Mouse (Mus musculus) MEL (cell line): ENCODE measurements around the gene Rasal3. TPM values are rescaled to one million over a fixed set of nuclear protein-coding genes. Genes with fewer than 3 reads are reported as not detected.

ENCODE experiments used
- DNase-seq: peaks from one replicate; pipeline ENCODE4 v3.0.0; 2011; ENCODE audit warnings: low read depth, low spot score
- H3K27ac ChIP-seq: 2 replicates; pipeline ENCODE4 v1.5.1; 2012; ENCODE audit warnings: low read depth, mild to moderate bottlenecking, control low read depth, low read length, moderate library complexity; ENCODE audit not compliant: control insufficient read depth
- H3K27me3 ChIP-seq, 2 experiments: fragments of 150-350 bp in 1 of 2; sonication (generic) in 1 of 2; 2 replicates each; pipeline ENCODE4 v1.6.1; 2012; ENCODE audit warnings: low read length in 2 of 2, mild to moderate bottlenecking in 2 of 2, improper control_type of control experiment in 1 of 2, moderate library complexity in 1 of 2; ENCODE audit not compliant: insufficient read depth in 2 of 2, control insufficient read depth in 1 of 2
- H3K36me3 ChIP-seq, 2 experiments: 2 replicates each; pipeline ENCODE4 v1.6.1; 2012 to 2014; ENCODE audit warnings: low read length in 2 of 2, improper control_type of control experiment in 1 of 2, inconsistent platforms in 1 of 2, mild to moderate bottlenecking in 1 of 2; ENCODE audit not compliant: insufficient read depth in 2 of 2, control insufficient read depth in 1 of 2
- H3K4me1 ChIP-seq, 2 experiments: fragments of 150-350 bp in 1 of 2; sonication (generic) in 1 of 2; 2 replicates each; pipeline ENCODE4 v1.6.1; 2012; ENCODE audit warnings: low read length in 2 of 2, improper control_type of control experiment in 1 of 2, mild to moderate bottlenecking in 1 of 2; ENCODE audit not compliant: insufficient read depth in 2 of 2, control insufficient read depth in 1 of 2
- H3K4me3 ChIP-seq, 2 experiments: fragments of 150-350 bp in 1 of 2; sonication (generic) in 1 of 2; 2 replicates each; pipeline ENCODE4 v1.5.1; 2012; ENCODE audit warnings: low read depth in 2 of 2, low read length in 2 of 2, mild to moderate bottlenecking in 2 of 2, moderate library complexity in 2 of 2, control low read depth in 1 of 2, improper control_type of control experiment in 1 of 2; ENCODE audit not compliant: control insufficient read depth in 1 of 2, insufficient read depth in 1 of 2
- H3K79me2 ChIP-seq: 2 replicates; pipeline ENCODE4 v1.6.1; 2012; ENCODE audit warnings: mild to moderate bottlenecking, low read length, moderate library complexity; ENCODE audit not compliant: control insufficient read depth, poor library complexity, insufficient read depth
- H3K9ac ChIP-seq: 2 replicates; pipeline ENCODE4 v1.6.1; 2012; ENCODE audit warnings: low read depth, mild to moderate bottlenecking, control low read depth, low read length, moderate library complexity; ENCODE audit not compliant: control insufficient read depth, poor library complexity, severe bottlenecking
- H3K9me3 ChIP-seq: fragments of 150-350 bp; sonication (generic); replicated peaks from 2 replicates; pipeline ENCODE4 v1.6.1; 2012; ENCODE audit warnings: mild to moderate bottlenecking, low read length, improper control_type of control experiment, moderate library complexity; ENCODE audit not compliant: insufficient read depth
- BHLHE40 ChIP-seq: IDR thresholded peaks from 2 replicates; pipeline ENCODE4 v1.6.1; 2012; ENCODE audit warnings: low read depth, mild to moderate bottlenecking, inconsistent platforms, low read length, improper control_type of control experiment, borderline replicate concordance
- CHD2 ChIP-seq: IDR thresholded peaks from 2 replicates; pipeline ENCODE4 v1.6.1; 2011; ENCODE audit warnings: low read length, improper control_type of control experiment
- ETS1 ChIP-seq: IDR thresholded peaks from 2 replicates; pipeline ENCODE4 v1.6.1; 2012; ENCODE audit warnings: low read depth, mild to moderate bottlenecking, inconsistent platforms, low read length, improper control_type of control experiment, moderate library complexity
- GATA1 ChIP-seq: IDR thresholded peaks from 2 replicates; pipeline ENCODE4 v1.6.1; 2011; ENCODE audit warnings: low read depth, low read length, improper control_type of control experiment
- JUND ChIP-seq: IDR thresholded peaks from 2 replicates; pipeline ENCODE4 v1.6.1; 2011; ENCODE audit warnings: low read depth, mild to moderate bottlenecking, improper control_type of control experiment, low read length
- KAT2A ChIP-seq: conservative IDR thresholded peaks from 2 replicates; pipeline ENCODE4 v1.6.1; 2012; ENCODE audit warnings: low read depth, low read length, improper control_type of control experiment, inconsistent platforms
- MAFK ChIP-seq: IDR thresholded peaks from 2 replicates; pipeline ENCODE4 v1.6.1; 2011; ENCODE audit warnings: low read depth, mild to moderate bottlenecking, low read length, improper control_type of control experiment, borderline replicate concordance
- MAX ChIP-seq: IDR thresholded peaks from 2 replicates; pipeline ENCODE4 v1.6.1; 2011; ENCODE audit warnings: low read length, improper control_type of control experiment
- MXI1 ChIP-seq: IDR thresholded peaks from 2 replicates; pipeline ENCODE4 v1.6.1; 2011; ENCODE audit warnings: mild to moderate bottlenecking, low read depth, low read length, improper control_type of control experiment
- NELFE ChIP-seq: IDR thresholded peaks from 2 replicates; pipeline ENCODE4 v1.6.1; 2011; ENCODE audit warnings: low read depth, low read length, improper control_type of control experiment
- NRF1 ChIP-seq: IDR thresholded peaks from 2 replicates; pipeline ENCODE4 v1.6.1; 2014; ENCODE audit warnings: low read depth, mild to moderate bottlenecking, inconsistent platforms, low read length, improper control_type of control experiment, moderate library complexity; ENCODE audit not compliant: poor library complexity, insufficient read depth, severe bottlenecking
- POLR2A ChIP-seq, 2 experiments: IDR thresholded peaks; 2 replicates each; pipeline ENCODE4 v1.6.1; 2011 to 2012; ENCODE audit warnings: low read length in 2 of 2, mild to moderate bottlenecking in 2 of 2, control low read depth in 1 of 2, improper control_type of control experiment in 1 of 2, low read depth in 1 of 2, moderate library complexity in 1 of 2; ENCODE audit not compliant: control insufficient read depth in 1 of 2, insufficient read depth in 1 of 2, poor library complexity in 1 of 2
- RAD21 ChIP-seq: IDR thresholded peaks from 2 replicates; pipeline ENCODE4 v1.6.1; 2011; ENCODE audit warnings: mild to moderate bottlenecking, low read depth, low read length, improper control_type of control experiment
- SIN3A ChIP-seq: IDR thresholded peaks from 2 replicates; pipeline ENCODE4 v1.6.1; 2012; ENCODE audit warnings: low read length, improper control_type of control experiment, inconsistent platforms
- TCF12 ChIP-seq: IDR thresholded peaks from 2 replicates; pipeline ENCODE4 v1.6.1; 2014; ENCODE audit warnings: low read depth, mild to moderate bottlenecking, inconsistent platforms, low read length, improper control_type of control experiment, moderate library complexity
- UBTF ChIP-seq: IDR thresholded peaks from 2 replicates; pipeline ENCODE4 v1.6.1; 2012; ENCODE audit warnings: low read depth, mild to moderate bottlenecking, inconsistent platforms, low read length, improper control_type of control experiment, moderate library complexity, borderline replicate concordance; ENCODE audit not compliant: insufficient read depth
- USF1 ChIP-seq: IDR thresholded peaks from 2 replicates; pipeline ENCODE4 v1.6.1; 2014; ENCODE audit warnings: low read depth, mild to moderate bottlenecking, inconsistent platforms, low read length, improper control_type of control experiment, moderate library complexity
- ZC3H11A ChIP-seq: IDR thresholded peaks from 2 replicates; pipeline ENCODE4 v1.6.1; 2012; ENCODE audit warnings: low read depth, mild to moderate bottlenecking, inconsistent platforms, low read length, improper control_type of control experiment
- ZKSCAN1 ChIP-seq: IDR thresholded peaks from 2 replicates; pipeline ENCODE4 v1.6.1; 2012; ENCODE audit warnings: low read depth, mild to moderate bottlenecking, inconsistent platforms, low read length, improper control_type of control experiment, moderate library complexity
- ZMIZ1 ChIP-seq: IDR thresholded peaks from 2 replicates; pipeline ENCODE4 v1.6.1; 2012; ENCODE audit warnings: low read depth, mild to moderate bottlenecking, inconsistent platforms, low read length, improper control_type of control experiment, moderate library complexity
- ZNF384 ChIP-seq: IDR thresholded peaks from 2 replicates; pipeline ENCODE4 v1.6.1; 2012; ENCODE audit warnings: low read depth, mild to moderate bottlenecking, inconsistent platforms, low read length, improper control_type of control experiment
- polyA plus RNA-seq, 2 experiments: library from polyadenylated mRNA; stranded (reverse) in 1 of 2; unstranded in 1 of 2; fragments of >175 nt in 1 of 2; fragments of >200 nt in 1 of 2; gene quantifications; 2 replicates each; pipeline versions ENCODE4 v1.2.1 to v1.2.4; 2012; ENCODE audit warnings: low replicate concordance in 2 of 2, low read depth in 1 of 2; ENCODE audit not compliant: insufficient read length in 2 of 2, insufficient read depth in 1 of 2, missing spikeins in 1 of 2
- total RNA-seq: library from RNA; depleted of rRNA; stranded (reverse); fragments of 300-350 nt; gene quantifications from 2 replicates; pipeline ENCODE4 v1.2.3, GENCODE M21; 2012; rRNA removed

The Rasal3 gene
- total and polyA plus RNA-seq, 3 experiments, result 0.04 TPM; not detected in 1

GRCm38 (mm10) chr17:32348406-32348805 is 55.0 kb downstream of the Rasal3 start:
- Histone ChIP-seq H3K27me3 (no peaks in the 10 kb centered on the region), H3K4me3 (no peak overlapping the region), H3K27ac (no peak overlapping the region), H3K36me3 (peaks cover 3 to 13% of the 10 kb centered on the region in 2 experiments; a peak in 3 of 4 replicates), H3K9ac (no peak overlapping the region; the same call in 1 of the 2 replicates), H3K4me1 (peaks cover 6 to 8% of the 10 kb centered on the region in 2 experiments; a peak in 3 of 4 replicates), H3K79me2 (peaks cover 23% of the 10 kb centered on the region), H3K9me3 (no peaks in the 10 kb centered on the region)
- no peak for DNase-seq
- no peak for TF ChIP-seq NRF1
- TF ChIP-seq USF1, result no peak
- TF ChIP-seq ZNF384, result no peak
- TF ChIP-seq NELFE, result no peak
- TF ChIP-seq CHD2, result no peak
- TF ChIP-seq MAX, result no peak
- no peak for TF ChIP-seq JUND
- no peak for TF ChIP-seq UBTF
- TF ChIP-seq BHLHE40, result no peak
- no peak for TF ChIP-seq ZC3H11A
- no peak for TF ChIP-seq MXI1
- no peak for TF ChIP-seq ETS1
- TF ChIP-seq TCF12, result no peak
- TF ChIP-seq POLR2A (IDR thresholded peaks at IDR 0.05; ENCODE audit: control insufficient read depth in 1 of 2, insufficient read depth in 1 of 2, low read depth in 1 of 2, low read length in 2 of 2, poor library complexity in 1 of 2), result no peak
- TF ChIP-seq RAD21, result no peak
- no peak for TF ChIP-seq ZKSCAN1
- no peak for TF ChIP-seq MAFK

DNA sequence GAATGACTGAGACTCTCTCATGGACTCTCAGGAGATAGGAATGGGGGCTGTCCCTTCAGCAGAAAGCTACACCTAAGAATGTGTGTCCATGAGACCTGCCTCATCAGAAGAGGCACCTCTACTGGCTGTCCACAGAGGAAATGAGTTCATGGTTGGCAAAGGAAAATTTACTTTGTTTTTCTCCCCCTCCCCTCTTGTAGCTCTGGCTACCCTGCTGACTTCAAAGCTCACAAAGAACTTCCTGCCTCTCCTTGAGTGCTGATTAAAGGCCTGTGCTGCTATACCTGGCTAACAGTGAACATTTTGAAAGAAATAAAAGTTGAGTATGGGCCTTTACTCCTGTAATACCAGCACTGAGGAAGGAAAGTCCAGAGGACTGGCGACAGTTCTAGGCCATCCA is 62.3 kb downstream of the Rasal3 start:
- TF ChIP-seq ZMIZ1 (no peak), BHLHE40 (no peak), KAT2A (no peak), SIN3A (no peak), CHD2 (no peak), GATA1 (no peak)
- Histone ChIP-seq H3K27ac (no peak overlapping the region), H3K27me3 (no peaks in the 10 kb centered on the region), H3K9ac (no peak overlapping the region), H3K4me3 (no peak overlapping the region), H3K4me1 (peaks cover 9 to 17% of the 10 kb centered on the region in 2 experiments), H3K9me3 (no peaks in the 10 kb centered on the region), H3K36me3 (peaks cover 16 to 19% of the 10 kb centered on the region in 2 experiments), H3K79me2 (no peaks in the 10 kb centered on the region; the same call in 1 of the 2 replicates)
- DNase-seq, result no peak

Other genes with a start within 250 kb of the Rasal3 start
- gene Notch3, start 236.7 kb downstream of the Rasal3 start, total RNA-seq, result 0.07 and 0.08 TPM in 2 replicates
- gene Notch3, start 236.7 kb downstream of the Rasal3 start, polyA plus RNA-seq, result under 1 TPM in 1 of 2 experiments, not detected in 1; 0.50 TPM
- 0.07 and 0.08 TPM in 2 replicates for gene Ephx3, start 214.0 kb downstream of the Rasal3 start, total RNA-seq
- not detected for gene Ephx3, start 214.0 kb downstream of the Rasal3 start, polyA plus RNA-seq
- gene Brd4, start 118.9 kb downstream of the Rasal3 start, total RNA-seq, result 12.3 and 18.3 TPM in 2 replicates
- 10 to 100 TPM in 1 of 2 experiments, not detected in 1; 91.4 TPM for gene Brd4, start 118.9 kb downstream of the Rasal3 start, polyA plus RNA-seq
- 80.3 and 101 TPM in 2 replicates for gene Akap8, start 82.3 kb downstream of the Rasal3 start, total RNA-seq
- 100 to 1,000 TPM in 1 of 2 experiments, 10 to 100 TPM in 1; 77.9 to 127 TPM for gene Akap8, start 82.3 kb downstream of the Rasal3 start, polyA plus RNA-seq
- gene Akap8l, start 53.0 kb downstream of the Rasal3 start, total RNA-seq, result 34.1 and 40.0 TPM in 2 replicates
- gene Akap8l, start 53.0 kb downstream of the Rasal3 start, polyA plus RNA-seq, result 10 to 100 TPM in 1 of 2 experiments, not detected in 1; 63.8 TPM
- 4.4 and 5.6 TPM in 2 replicates for gene Wiz, start 14.1 kb downstream of the Rasal3 start, total RNA-seq
- gene Wiz, start 14.1 kb downstream of the Rasal3 start, polyA plus RNA-seq, result 10 to 100 TPM in 1 of 2 experiments, not detected in 1; 44.1 TPM
- 1.8 and 2.5 TPM in 2 replicates for gene Pglyrp2, start 20.6 kb upstream of the Rasal3 start, total RNA-seq
- 1 to 10 TPM in 1 of 2 experiments, not detected in 1; 3.5 TPM for gene Pglyrp2, start 20.6 kb upstream of the Rasal3 start, polyA plus RNA-seq
- gene Cyp4f39, start 49.1 kb upstream of the Rasal3 start, total RNA-seq, result not detected in 2 replicates
- gene Cyp4f39, start 49.1 kb upstream of the Rasal3 start, polyA plus RNA-seq, result not detected
- gene Cyp4f17, start 102.5 kb upstream of the Rasal3 start, total RNA-seq, result 0.42 and 0.52 TPM in 2 replicates
- gene Cyp4f17, start 102.5 kb upstream of the Rasal3 start, polyA plus RNA-seq, result 1 to 10 TPM in 1 of 2 experiments, not detected in 1; 1.8 TPM
- gene Cyp4f16, start 133.0 kb upstream of the Rasal3 start, total RNA-seq, result 5.2 and 5.7 TPM in 2 replicates
- gene Cyp4f16, start 133.0 kb upstream of the Rasal3 start, polyA plus RNA-seq, result 1 to 10 TPM in 1 of 2 experiments, not detected in 1; 10.0 TPM
- not detected in 2 replicates for gene Cyp4f37, start 217.7 kb upstream of the Rasal3 start, total RNA-seq
- not detected for gene Cyp4f37, start 217.7 kb upstream of the Rasal3 start, polyA plus RNA-seq